Comparison of ENCODE assay signal across 8 mouse cellular contexts in the genomic region with DNA sequence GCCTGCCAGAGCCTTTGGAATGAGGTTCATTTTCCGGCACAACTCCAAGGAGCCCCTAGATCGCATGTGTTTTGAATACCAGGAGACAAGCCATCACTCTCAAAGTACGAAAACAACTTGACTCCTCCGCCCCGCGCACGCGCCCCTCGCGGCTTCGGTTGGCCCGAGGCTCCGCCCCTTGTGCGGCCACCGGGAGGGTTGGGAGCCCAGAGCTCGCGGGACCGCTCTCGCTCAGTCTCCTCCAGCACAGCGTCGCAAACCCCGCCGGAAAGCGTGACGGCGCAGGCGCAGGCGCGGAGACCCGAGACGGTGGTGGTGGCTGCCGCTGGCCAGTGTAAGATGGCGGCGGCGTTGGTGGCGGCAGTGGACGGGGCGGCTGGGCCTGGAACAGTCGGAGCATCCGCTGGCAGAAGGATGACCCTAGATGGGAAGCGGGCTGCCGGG. TPM values are rescaled to one million over a fixed set of nuclear protein-coding genes. Genes with fewer than 3 reads are reported as not detected.
DNase-seq lines count a peak whose midpoint lies in the region; ATAC-seq lines count a peak whose summit lies in the region.

Gene Dcaf8 (plus strand): TSS at position 250 of the 444 bp plus-strand sequence.

- H3K4me2 ChIP-seq in heart, embryonic 14.5 days (ENCODE audit: low read length): peak within 1 kb of the TSS; percentile 84
- H3K4me2 ChIP-seq in liver, embryonic 13.5 days: peak within 1 kb of the TSS; percentile 76
- H3K4me2 ChIP-seq in stomach, embryonic 16.5 days (ENCODE audit: low read depth, low read length): peak within 1 kb of the TSS; percentile 85

- peak; percentile 93 for DNase-seq in c-Kit-negative CD71-positive TER-119-positive erythroid progenitor cells, embryonic 14.5 days (ENCODE audit: low read depth, low spot score)
- peak; percentile 95 for DNase-seq in fibroblast of lung, adult 2 months (ENCODE audit: low read depth)
- DNase-seq in kidney, postnatal 14 days: peak; percentile 99
- DNase-seq in liver, embryonic 13.5 days: peak; percentile 98
- DNase-seq in neural tube, embryonic 10.5 days (ENCODE audit: extremely low spot score, low spot score): peak; percentile 96

- no peaks in the 10 kb centered on the region for H3K9me3 ChIP-seq in heart, embryonic 14.5 days (ENCODE audit: control insufficient read depth, low read length)
- no peaks in the 10 kb centered on the region for H3K9me3 ChIP-seq in liver, embryonic 13.5 days (replicated peaks)
- no peaks in the 10 kb centered on the region for H3K9me3 ChIP-seq in stomach, embryonic 16.5 days (replicated peaks; ENCODE audit: control insufficient read depth, low read length)

- H3K9ac ChIP-seq in heart, embryonic 14.5 days (ENCODE audit: low read length): peak within 1 kb of the TSS; percentile 100
- H3K9ac ChIP-seq in liver, embryonic 13.5 days: peak within 1 kb of the TSS; percentile 99
- H3K9ac ChIP-seq in stomach, embryonic 16.5 days (ENCODE audit: low read length): peak within 1 kb of the TSS; percentile 94

- WGBS in heart, embryonic 14.5 days: under 1% methylated on average over 36 of the region's 42 CpGs
- WGBS in liver, embryonic 13.5 days (ENCODE audit: insufficient replicate concordance): under 1% methylated on average over 42 of the region's 42 CpGs
- WGBS in stomach, embryonic 16.5 days: under 1% methylated on average over 42 of the region's 42 CpGs

- peak within 1 kb of the TSS; percentile 64 to 93 for H3K4me3 ChIP-seq in heart, embryonic 14.5 days (ENCODE audit: control insufficient read depth in 1 of 2, insufficient read depth in 1 of 2, low read depth in 1 of 2, low read length in 2 of 2)
- H3K4me3 ChIP-seq in liver, embryonic 13.5 days (replicated peaks): peak within 1 kb of the TSS; percentile 95
- peak within 1 kb of the TSS; percentile 94 for H3K4me3 ChIP-seq in stomach, embryonic 16.5 days (replicated peaks; ENCODE audit: low read length)

- no peaks in the 10 kb centered on the region for H3K27me3 ChIP-seq in heart, embryonic 14.5 days (ENCODE audit: control insufficient read depth, insufficient read depth, low read length)
- H3K27me3 ChIP-seq in liver, embryonic 13.5 days: no peaks in the 10 kb centered on the region
- H3K27me3 ChIP-seq in stomach, embryonic 16.5 days (ENCODE audit: control insufficient read depth, insufficient read depth, low read length): no peaks in the 10 kb centered on the region

- peak within 1 kb of the TSS; percentile 91 to 95 for H3K27ac ChIP-seq in heart, embryonic 14.5 days (replicated peaks in 1 of 2; ENCODE audit: control insufficient read depth in 1 of 2, insufficient read depth in 1 of 2, low read depth in 2 of 2, low read length in 2 of 2)
- H3K27ac ChIP-seq in liver, embryonic 13.5 days: peak within 1 kb of the TSS; percentile 97
- H3K27ac ChIP-seq in stomach, embryonic 16.5 days (ENCODE audit: low read length): peak within 1 kb of the TSS; percentile 95

- ATAC-seq in CD4-positive, CD25-positive, alpha-beta regulatory T cell, adult 4 months: peak; percentile 91
- peak; percentile 98 for ATAC-seq in heart, embryonic 14.5 days (ENCODE audit: insufficient number of reproducible peaks, insufficient read depth, low FRiP score, low read depth)
- ATAC-seq in liver, embryonic 13.5 days (ENCODE audit: low read depth): peak; percentile 96
- peak; percentile 99 for ATAC-seq in stomach, embryonic 16.5 days (ENCODE audit: insufficient read depth, low FRiP score)

- peaks cover 0 to 17% of the 10 kb centered on the region in 2 experiments; a peak in 3 of 4 replicates for H3K4me1 ChIP-seq in heart, embryonic 14.5 days (ENCODE audit: control insufficient read depth in 2 of 2, insufficient read depth in 2 of 2, low read length in 2 of 2)
- peaks cover 34% of the 10 kb centered on the region for H3K4me1 ChIP-seq in liver, embryonic 13.5 days (replicated peaks)
- H3K4me1 ChIP-seq in stomach, embryonic 16.5 days (ENCODE audit: control insufficient read depth, insufficient read depth, low read length): 0 out of 2 replicates have a peak, but pooled peaks cover 4% of the 10 kb centered on the region

- peaks cover 29% of the 10 kb centered on the region for H3K36me3 ChIP-seq in heart, embryonic 14.5 days (ENCODE audit: control insufficient read depth, insufficient read depth, low read length)
- H3K36me3 ChIP-seq in liver, embryonic 13.5 days: peaks cover 31% of the 10 kb centered on the region
- H3K36me3 ChIP-seq in stomach, embryonic 16.5 days (ENCODE audit: control insufficient read depth, insufficient read depth, low read length): 0 out of 2 replicates have a peak, but pooled peaks cover 17% of the 10 kb centered on the region

RNA-seq across cellular contexts. Expression of gene Dcaf8, which starts in this region (rescaled TPM):
- 100 to 1,000 TPM in 1 of 2 experiments, 10 to 100 TPM in 1; 76.5 to 132 TPM for polyA plus RNA-seq in CD4-positive, CD25-positive, alpha-beta regulatory T cell, adult 4 months (2017; shearing (Covaris generic))
- 101 and 104 TPM in 2 replicates for polyA plus RNA-seq in heart, embryonic 14.5 days (2014; fragmentation: Nextera tagmentation; extraction: Ambion mirVana)
- polyA plus RNA-seq in liver, embryonic 13.5 days (2015; fragmentation: Nextera tagmentation; extraction: Ambion mirVana): 58.1 and 65.0 TPM in 2 replicates
- polyA plus RNA-seq in stomach, embryonic 16.5 days (2015; fragmentation: Nextera tagmentation; extraction: Ambion mirVana): 120 and 123 TPM in 2 replicates

Comparison
In these comparisons a context has a peak if more than half of its experiments do, and no peak if none do; other contexts are left out.
1. Peak in every context shown above with its lines: DNase-seq, ATAC-seq, H3K4me3 ChIP-seq and H3K27ac ChIP-seq.